Mouse (Mus musculus) embryonic fibroblast, embryonic 13.5 days (primary cell): ENCODE data around the gene Caln1. TPM values are rescaled to one million over a fixed set of nuclear protein-coding genes. Genes with fewer than 3 reads are reported as not detected.

Source experiments
- H3K27ac ChIP-seq: 2 replicates; pipeline ENCODE4 v1.5.1; 2012; ENCODE audit warnings: low read length, control low read depth, inconsistent platforms; ENCODE audit not compliant: insufficient read depth
- H3K4me1 ChIP-seq: 2 replicates; pipeline ENCODE4 v1.6.1; 2011; ENCODE audit warnings: low read length; ENCODE audit not compliant: control insufficient read depth, insufficient read depth
- H3K4me3 ChIP-seq: 2 replicates; pipeline ENCODE4 v1.5.1; 2011; ENCODE audit warnings: mild to moderate bottlenecking, control low read depth, low read length; ENCODE audit not compliant: insufficient read depth
- CTCF ChIP-seq: IDR thresholded peaks from 2 replicates; pipeline ENCODE4 v1.5.1; 2011; ENCODE audit warnings: mild to moderate bottlenecking, control low read depth, low read length, moderate library complexity, borderline replicate concordance; ENCODE audit not compliant: insufficient read depth
- POLR2A ChIP-seq: IDR thresholded peaks from 2 replicates; pipeline ENCODE4 v1.6.1; 2011; ENCODE audit warnings: low read depth, mild to moderate bottlenecking, control low read depth, low read length, moderate library complexity
- polyA plus RNA-seq: library from polyadenylated mRNA; stranded (reverse); fragments of >200 nt; gene quantifications from 2 replicates; pipeline ENCODE4 v1.2.4, GENCODE M21; 2011; ENCODE audit warnings: low read depth; ENCODE audit not compliant: missing spikeins, insufficient read length

Caln1 gene
- polyA plus RNA-seq, 1 experiment: not detected

GRCm38 (mm10) chr5:130706202-130706855, 337.1 kb downstream of the Caln1 start:
- Histone ChIP-seq H3K27ac (no peak overlapping the region), H3K4me3 (no peak overlapping the region), H3K4me1 (no peaks in the 10 kb centered on the region)
- TF ChIP-seq POLR2A: no peak
- no peak for TF ChIP-seq CTCF

- no peaks in the 10 kb centered on the region for H3K4me1 ChIP-seq
- H3K27ac ChIP-seq: no peak overlapping the region
- no peak for TF ChIP-seq POLR2A
- TF ChIP-seq CTCF: no peak
These were observed 338.5 kb downstream of the Caln1 start for GRCm38 (mm10) chr5:130707755-130708154.

GRCm38 (mm10) chr5:130708616-130709015, 339.4 kb downstream of the Caln1 start:
- H3K27ac ChIP-seq: no peak overlapping the region
- H3K4me1 ChIP-seq: no peaks in the 10 kb centered on the region
- no peak overlapping the region for H3K4me3 ChIP-seq
- TF ChIP-seq CTCF (no peak), POLR2A (no peak)

More at GRCm38 (mm10) chr5:130707755-130708154, 338.5 kb downstream of the Caln1 start:
- no peak overlapping the region for H3K4me3 ChIP-seq

GRCm38 (mm10) chr5:130711643-130712042, 342.4 kb downstream of the Caln1 start:
- no peak for TF ChIP-seq CTCF
- TF ChIP-seq POLR2A: no peak
- no peak overlapping the region for H3K27ac ChIP-seq
- H3K4me3 ChIP-seq: no peak overlapping the region
- no peaks in the 10 kb centered on the region for H3K4me1 ChIP-seq

GRCm38 (mm10) chr5:130712281-130712680, 343.0 kb downstream of the Caln1 start:
- no peak for TF ChIP-seq CTCF
- TF ChIP-seq POLR2A: no peak
- Histone ChIP-seq H3K4me1 (no peaks in the 10 kb centered on the region), H3K27ac (no peak overlapping the region), H3K4me3 (no peak overlapping the region)

- H3K4me3 ChIP-seq: no peak overlapping the region
- H3K4me1 ChIP-seq: no peaks in the 10 kb centered on the region
- TF ChIP-seq POLR2A (no peak), CTCF (no peak)
- no peak overlapping the region for H3K27ac ChIP-seq
These were observed 345.9 kb downstream of the Caln1 start for GRCm38 (mm10) chr5:130715181-130715580.

GRCm38 (mm10) chr5:130718385-130718784, 349.1 kb downstream of the Caln1 start:
- TF ChIP-seq CTCF (no peak), POLR2A (no peak)
- no peak overlapping the region for H3K4me3 ChIP-seq
- H3K4me1 ChIP-seq: no peaks in the 10 kb centered on the region
- H3K27ac ChIP-seq: no peak overlapping the region

GRCm38 (mm10) chr5:130742171-130742570, 372.9 kb downstream of the Caln1 start:
- Histone ChIP-seq H3K27ac (no peak overlapping the region), H3K4me3 (no peak overlapping the region), H3K4me1 (no peaks in the 10 kb centered on the region)
- no peak for TF ChIP-seq POLR2A
- no peak for TF ChIP-seq CTCF

- Histone ChIP-seq H3K4me3 (no peak overlapping the region), H3K27ac (no peak overlapping the region)
- no peak for TF ChIP-seq POLR2A
- TF ChIP-seq CTCF: no peak
These were observed 388.3 kb downstream of the Caln1 start for GRCm38 (mm10) chr5:130757517-130757916.

GRCm38 (mm10) chr5:130765784-130766183, 396.5 kb downstream of the Caln1 start:
- TF ChIP-seq POLR2A (no peak), CTCF (no peak)
- H3K27ac ChIP-seq: no peak overlapping the region
- no peaks in the 10 kb centered on the region for H3K4me1 ChIP-seq
- H3K4me3 ChIP-seq: no peak overlapping the region

More at GRCm38 (mm10) chr5:130757517-130757916, 388.3 kb downstream of the Caln1 start:
- H3K4me1 ChIP-seq: no peaks in the 10 kb centered on the region
